Mouse (Mus musculus): Measurements from ENCODE around the gene Ltb. TPM values are rescaled to one million over a fixed set of nuclear protein-coding genes. Genes with fewer than 3 reads are reported as not detected.

Gene Ltb
- polyA plus RNA-seq, 1 experiment from 2014 or later: 0.58 TPM

- Histone ChIP-seq H3K36me3 (replicated peaks) (no peaks in the 10 kb centered on the region), H3K27ac (no peak overlapping the region), H3K4me1 (peaks cover 1% of the 10 kb centered on the region; the same call in 1 of the 2 replicates), H3K9ac (no peak overlapping the region), H3K4me3 (no peak overlapping the region), H3K27me3 (replicated peaks) (peaks cover 15% of the 10 kb centered on the region), H3K9me3 (no peaks in the 10 kb centered on the region), H3K4me2 (no peak overlapping the region)
- 81% methylated on average over 11 of the region's 11 CpGs for WGBS
- no peak for ATAC-seq (replicated peaks)
Measured at GRCm38 (mm10) chr17:35201128-35201527, 6.9 kb downstream of the Ltb start.

GRCm38 (mm10) chr17:35201787-35202186 lies 7.5 kb downstream of the Ltb start, which contains the start of gene Tnf:
Tnf (minus strand) TSS chr17:35202007.
- Histone ChIP-seq H3K4me1 (no peaks in the 10 kb centered on the region), H3K27me3 (replicated peaks) (peaks cover 9% of the 10 kb centered on the region), H3K4me2 (no peak within 1 kb of the TSS), H3K36me3 (replicated peaks) (no peaks in the 10 kb centered on the region), H3K9ac (no peak within 1 kb of the TSS), H3K27ac (no peak within 1 kb of the TSS), H3K4me3 (no peak within 1 kb of the TSS), H3K9me3 (no peaks in the 10 kb centered on the region)
- 54% methylated on average over 13 of the region's 13 CpGs for WGBS
- ATAC-seq (replicated peaks): no peak

GRCm38 (mm10) chr17:35202442-35202841 lies 8.2 kb downstream of the Ltb start:
- Histone ChIP-seq H3K4me2 (no peak overlapping the region), H3K4me3 (no peak overlapping the region), H3K27ac (no peak overlapping the region), H3K36me3 (replicated peaks) (no peaks in the 10 kb centered on the region), H3K4me1 (no peaks in the 10 kb centered on the region), H3K9me3 (no peaks in the 10 kb centered on the region), H3K9ac (no peak overlapping the region), H3K27me3 (replicated peaks) (peaks cover 4% of the 10 kb centered on the region; the same call in 1 of the 2 replicates)
- no peak for ATAC-seq (replicated peaks)
- 80% methylated on average over 4 of the region's 4 CpGs for WGBS

GRCm38 (mm10) chr17:35204494-35205379 lies 10.5 kb downstream of the Ltb start, which contains the start of gene Lta:
Lta (minus strand) TSS chr17:35205351.
- H3K27me3 ChIP-seq (replicated peaks): peaks cover 4% of the 10 kb centered on the region; the same call in 1 of the 2 replicates
- H3K4me1 ChIP-seq: no peaks in the 10 kb centered on the region
- H3K36me3 ChIP-seq (replicated peaks): no peaks in the 10 kb centered on the region
- no peak within 1 kb of the TSS for H3K9ac ChIP-seq
- H3K9me3 ChIP-seq: no peaks in the 10 kb centered on the region
- H3K4me2 ChIP-seq: no peak within 1 kb of the TSS
- WGBS: 31% methylated on average over 20 of the region's 20 CpGs
- no peak within 1 kb of the TSS for H3K27ac ChIP-seq
- H3K4me3 ChIP-seq: no peak within 1 kb of the TSS
- no peak for ATAC-seq (replicated peaks)

- H3K4me1 ChIP-seq: no peaks in the 10 kb centered on the region
- H3K4me2 ChIP-seq: no peak overlapping the region
- no peaks in the 10 kb centered on the region for H3K36me3 ChIP-seq (replicated peaks)
- WGBS: 58% methylated on average over 10 of the region's 10 CpGs
- no peak overlapping the region for H3K27ac ChIP-seq
- no peak for ATAC-seq (replicated peaks)
- no peak overlapping the region for H3K4me3 ChIP-seq
- no peaks in the 10 kb centered on the region for H3K9me3 ChIP-seq
- peaks cover under 1% of the 10 kb centered on the region; the same call in 1 of the 2 replicates for H3K27me3 ChIP-seq (replicated peaks)
- no peak overlapping the region for H3K9ac ChIP-seq
Measured at GRCm38 (mm10) chr17:35205380-35205769, 11.1 kb downstream of the Ltb start.

GRCm38 (mm10) chr17:35209785-35210535 lies 15.7 kb downstream of the Ltb start:
- H3K9me3 ChIP-seq: no peaks in the 10 kb centered on the region
- no peak overlapping the region for H3K4me2 ChIP-seq
- ATAC-seq (replicated peaks): no peak
- no peak overlapping the region for H3K4me3 ChIP-seq
- no peak overlapping the region for H3K27ac ChIP-seq
- no peaks in the 10 kb centered on the region for H3K4me1 ChIP-seq
- no peaks in the 10 kb centered on the region for H3K27me3 ChIP-seq (replicated peaks)
- WGBS: 68% methylated on average over 12 of the region's 12 CpGs
- H3K9ac ChIP-seq: no peak overlapping the region
- no peaks in the 10 kb centered on the region for H3K36me3 ChIP-seq (replicated peaks)

- no peaks in the 10 kb centered on the region for H3K27me3 ChIP-seq (replicated peaks)
- no peak overlapping the region for H3K4me3 ChIP-seq
- H3K9me3 ChIP-seq: no peaks in the 10 kb centered on the region
- H3K4me2 ChIP-seq: no peak overlapping the region
- no peak for ATAC-seq (replicated peaks)
- H3K9ac ChIP-seq: no peak overlapping the region
- no peaks in the 10 kb centered on the region for H3K4me1 ChIP-seq
- H3K36me3 ChIP-seq (replicated peaks): no peaks in the 10 kb centered on the region
- 79% methylated on average over 3 of the region's 3 CpGs for WGBS
- H3K27ac ChIP-seq: no peak overlapping the region
Measured at GRCm38 (mm10) chr17:35210593-35210992, 16.4 kb downstream of the Ltb start.

- 94% methylated on average over 5 of the region's 5 CpGs for WGBS
- H3K36me3 ChIP-seq (replicated peaks): no peaks in the 10 kb centered on the region
- no peak for ATAC-seq (replicated peaks)
Measured at GRCm38 (mm10) chr17:35213071-35213470, 18.8 kb downstream of the Ltb start.

GRCm38 (mm10) chr17:35218516-35219193 lies 24.4 kb downstream of the Ltb start:
- no peak overlapping the region for H3K27ac ChIP-seq
- H3K4me2 ChIP-seq: no peak overlapping the region
- WGBS: 76% methylated on average over 18 of the region's 18 CpGs
- H3K9me3 ChIP-seq: no peaks in the 10 kb centered on the region
- H3K4me3 ChIP-seq: no peak overlapping the region
- H3K36me3 ChIP-seq (replicated peaks): 0 out of 2 replicates have a peak, but pooled peaks cover 9% of the 10 kb centered on the region
- H3K27me3 ChIP-seq (replicated peaks): no peaks in the 10 kb centered on the region
- ATAC-seq (replicated peaks): no peak
- no peaks in the 10 kb centered on the region for H3K4me1 ChIP-seq
- no peak overlapping the region for H3K9ac ChIP-seq

More at GRCm38 (mm10) chr17:35213071-35213470, 18.8 kb downstream of the Ltb start:
- Histone ChIP-seq H3K9me3 (no peaks in the 10 kb centered on the region), H3K9ac (no peak overlapping the region), H3K4me2 (no peak overlapping the region), H3K27ac (no peak overlapping the region), H3K4me1 (no peaks in the 10 kb centered on the region), H3K27me3 (replicated peaks) (no peaks in the 10 kb centered on the region), H3K4me3 (no peak overlapping the region)

GRCm38 (mm10) chr17:35219601-35220041 lies 25.4 kb downstream of the Ltb start:
- H3K4me1 ChIP-seq: no peaks in the 10 kb centered on the region
- 0 out of 2 replicates have a peak, but pooled peaks cover 9% of the 10 kb centered on the region for H3K36me3 ChIP-seq (replicated peaks)
- no peak overlapping the region for H3K4me3 ChIP-seq
- H3K27ac ChIP-seq: no peak overlapping the region
- no peaks in the 10 kb centered on the region for H3K27me3 ChIP-seq (replicated peaks)
- H3K9ac ChIP-seq: no peak overlapping the region
- no peak overlapping the region for H3K4me2 ChIP-seq
- 90% methylated on average over 6 of the region's 6 CpGs for WGBS
- no peak for ATAC-seq (replicated peaks)
- H3K9me3 ChIP-seq: no peaks in the 10 kb centered on the region

GRCm38 (mm10) chr17:35220156-35220952 lies 26.1 kb downstream of the Ltb start, which contains the start of gene Gm16181:
Gm16181 (plus strand) TSS chr17:35220834.
- ATAC-seq (replicated peaks): no peak
- WGBS: 75% methylated on average over 28 of the region's 28 CpGs
- Histone ChIP-seq H3K4me1 (no peaks in the 10 kb centered on the region), H3K4me3 (no peak within 1 kb of the TSS), H3K9me3 (no peaks in the 10 kb centered on the region), H3K36me3 (replicated peaks) (0 out of 2 replicates have a peak, but pooled peaks cover 9% of the 10 kb centered on the region), H3K4me2 (no peak within 1 kb of the TSS), H3K9ac (no peak within 1 kb of the TSS), H3K27ac (no peak within 1 kb of the TSS), H3K27me3 (replicated peaks) (no peaks in the 10 kb centered on the region)
